Mouse (Mus musculus) spleen, adult 2 months (tissue): ENCODE data around the gene Gm28036.

Source experiments
- CTCF ChIP-seq: fragments of 200-500 bp; IDR thresholded peaks from 2 replicates; pipeline ENCODE4 v1.5.1; 2011; ENCODE audit warnings: mild to moderate bottlenecking, inconsistent platforms; ENCODE audit not compliant: insufficient read depth, insufficient read length, insufficient replicate concordance; ENCODE audit errors: extremely low read depth
- POLR2A ChIP-seq: fragments of 200-500 bp; IDR thresholded peaks from 2 replicates; pipeline ENCODE4 v1.6.1; 2011; ENCODE audit warnings: low read depth, low read length, inconsistent platforms

- TF ChIP-seq CTCF: no peak
- TF ChIP-seq POLR2A: peak; percentile 51
These were observed 17.2 kb upstream of the Gm28036 start, which contains the start of the genes Romo1 and Nfs1 for GRCm38 (mm10) chr2:156143953-156144724.
